Mouse (Mus musculus) midbrain, embryonic 12.5 days (tissue): ENCODE measurements around the gene Prkch. TPM values are rescaled to one million over a fixed set of nuclear protein-coding genes. Genes with fewer than 3 reads are reported as not detected.
A peak's percentile ranks its signal among the peaks of the same experiment; 100 is the strongest.

Experiments used
- ATAC-seq: fragments of 200-750 bp; cut with Nextera tagmentation; 2 replicates; pipeline ENCODE4 v1.8.0; 2017; ENCODE audit warnings: low read depth, moderate TSS enrichment, moderate library complexity; ENCODE audit not compliant: low FRiP score
- H3K27ac ChIP-seq: fragments of 300-500 bp; sonication (generic); replicated peaks from 2 replicates; pipeline ENCODE4 v1.5.1; 2016; ENCODE audit warnings: mild to moderate bottlenecking
- H3K27me3 ChIP-seq: fragments of 300-500 bp; sonication (generic); 2 replicates; pipeline ENCODE4 v1.6.1; 2016; ENCODE audit warnings: mild to moderate bottlenecking
- H3K36me3 ChIP-seq: fragments of 300-500 bp; sonication (generic); 2 replicates; pipeline ENCODE4 v1.6.1; 2016
- H3K4me1 ChIP-seq: fragments of 300-500 bp; sonication (generic); 2 replicates; pipeline ENCODE4 v1.6.1; 2016
- H3K4me2 ChIP-seq: fragments of 300-500 bp; sonication (generic); replicated peaks from 2 replicates; pipeline ENCODE4 v1.6.1; 2016; ENCODE audit warnings: mild to moderate bottlenecking, moderate library complexity
- H3K4me3 ChIP-seq: fragments of 300-500 bp; sonication (generic); 2 replicates; pipeline ENCODE4 v1.5.1; 2016; ENCODE audit warnings: mild to moderate bottlenecking
- H3K9ac ChIP-seq: fragments of 300-500 bp; sonication (generic); replicated peaks from 2 replicates; pipeline ENCODE4 v1.6.1; 2016; ENCODE audit warnings: mild to moderate bottlenecking, moderate library complexity
- H3K9me3 ChIP-seq: fragments of 300-500 bp; sonication (generic); 2 replicates; pipeline ENCODE4 v1.6.1; 2016; ENCODE audit warnings: mild to moderate bottlenecking
- WGBS: fragments of 180-500 bp; shearing (Covaris S2); methylation state at CpG from one replicate; pipeline ENCODE4 v1.1.7; 2016; 5-methylcytosine and 5-hydroxymethylcytosine counted together
- polyA plus RNA-seq: library from polyadenylated mRNA; unstranded; fragments of >200 nt; fragmentation: Nextera tagmentation; extraction: Ambion mirVana; gene quantifications from 2 replicates; pipeline ENCODE4 v1.2.1, GENCODE M21; 2016

The Prkch gene
- polyA plus RNA-seq, 1 experiment from 2014 or later = 7.0 TPM

DNA sequence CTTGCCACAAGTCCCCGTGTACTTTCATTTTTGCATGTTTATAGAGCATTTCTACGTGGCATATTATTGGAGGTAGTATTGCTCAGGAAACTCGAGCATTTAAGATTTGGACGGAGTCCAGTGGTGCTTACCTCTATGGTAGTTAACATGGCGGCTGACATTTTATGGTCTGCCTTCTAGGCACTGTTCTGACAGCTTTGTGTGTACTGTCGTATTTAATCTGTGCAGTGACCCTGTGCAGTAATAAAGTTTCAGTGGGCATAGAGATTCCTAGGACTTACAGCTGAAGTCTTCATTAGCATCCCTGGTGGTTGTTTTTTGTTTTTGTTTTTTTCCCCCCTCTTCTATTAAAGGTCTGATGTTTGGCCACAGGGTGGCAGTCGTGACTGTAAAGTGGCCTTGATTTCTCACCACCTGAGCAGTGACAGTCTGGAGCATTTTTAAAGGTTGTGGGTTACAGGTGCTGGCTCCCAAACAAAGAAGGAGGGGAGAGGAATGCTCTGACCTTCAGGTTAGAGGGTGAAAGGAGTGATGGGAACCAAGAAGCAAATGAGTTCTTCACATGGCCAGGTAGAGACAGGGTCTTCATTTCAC, 120.6 kb downstream of the Prkch start:
- no peaks in the 10 kb centered on the region for H3K36me3 ChIP-seq
- H3K27ac ChIP-seq = no peak overlapping the region
- peak; percentile 9; the same call in 1 of the 2 replicates for ATAC-seq
- H3K4me1 ChIP-seq = 0 out of 2 replicates have a peak, but pooled peaks cover under 1% of the 10 kb centered on the region
- no peak overlapping the region for H3K4me2 ChIP-seq
- H3K4me3 ChIP-seq = no peak overlapping the region
- H3K9ac ChIP-seq = no peak overlapping the region
- H3K9me3 ChIP-seq = no peaks in the 10 kb centered on the region
- WGBS = 49% methylated on average over 7 of the region's 7 CpGs
- H3K27me3 ChIP-seq = 0 out of 2 replicates have a peak, but pooled peaks cover 4% of the 10 kb centered on the region

DNA sequence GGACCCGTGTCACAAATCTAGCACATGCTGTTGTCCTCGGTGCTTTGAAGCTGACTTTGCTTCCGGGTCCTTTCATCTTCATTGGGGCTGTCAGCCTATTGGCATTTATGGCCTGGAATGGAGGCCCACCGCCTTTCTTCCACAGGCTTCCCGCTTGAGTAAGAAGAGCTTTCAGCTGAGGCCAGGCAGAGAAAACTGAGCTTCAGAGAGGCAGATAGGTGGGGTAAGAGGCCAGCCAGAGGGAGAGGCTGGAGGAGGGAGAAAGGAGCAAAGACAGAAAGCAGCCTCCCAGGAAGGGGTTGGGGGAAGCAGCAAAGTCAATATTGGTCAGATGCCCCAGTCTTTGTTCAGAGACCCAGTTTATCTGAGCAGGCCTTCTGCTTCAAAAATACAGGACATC, 123.9 kb downstream of the Prkch start:
- Histone ChIP-seq H3K27ac (no peak overlapping the region), H3K9ac (no peak overlapping the region), H3K4me2 (no peak overlapping the region), H3K27me3 (peaks cover 8% of the 10 kb centered on the region; the same call in 1 of the 2 replicates), H3K36me3 (no peaks in the 10 kb centered on the region), H3K4me3 (no peak overlapping the region), H3K9me3 (no peaks in the 10 kb centered on the region), H3K4me1 (no peaks in the 10 kb centered on the region)
- ATAC-seq = no peak
- WGBS = 58% methylated on average over 5 of the region's 5 CpGs

DNA sequence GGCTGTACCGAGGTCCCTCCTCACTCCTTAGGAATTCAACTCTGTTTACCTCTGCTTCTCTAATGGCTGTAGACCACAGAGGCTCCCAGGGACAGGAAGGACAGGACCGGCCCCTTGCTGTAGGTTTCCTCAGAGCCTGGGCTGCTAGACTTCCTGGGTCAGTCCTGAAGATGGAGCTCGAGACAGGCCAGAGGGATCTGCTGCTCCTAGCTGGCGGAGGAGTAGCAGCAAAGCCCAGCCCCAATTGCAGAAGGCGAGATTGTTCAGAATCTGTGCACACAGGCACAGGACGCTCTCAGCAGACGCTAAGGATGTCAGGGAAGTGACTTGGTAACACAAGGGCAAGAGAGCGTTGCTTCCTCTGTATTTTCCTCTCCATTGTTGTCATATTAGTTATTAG, 124.3 kb downstream of the Prkch start:
- 37% methylated on average over 8 of the region's 8 CpGs for WGBS
- ATAC-seq = peak; percentile 76
- H3K27me3 ChIP-seq = peaks cover 8% of the 10 kb centered on the region; the same call in 1 of the 2 replicates

DNA sequence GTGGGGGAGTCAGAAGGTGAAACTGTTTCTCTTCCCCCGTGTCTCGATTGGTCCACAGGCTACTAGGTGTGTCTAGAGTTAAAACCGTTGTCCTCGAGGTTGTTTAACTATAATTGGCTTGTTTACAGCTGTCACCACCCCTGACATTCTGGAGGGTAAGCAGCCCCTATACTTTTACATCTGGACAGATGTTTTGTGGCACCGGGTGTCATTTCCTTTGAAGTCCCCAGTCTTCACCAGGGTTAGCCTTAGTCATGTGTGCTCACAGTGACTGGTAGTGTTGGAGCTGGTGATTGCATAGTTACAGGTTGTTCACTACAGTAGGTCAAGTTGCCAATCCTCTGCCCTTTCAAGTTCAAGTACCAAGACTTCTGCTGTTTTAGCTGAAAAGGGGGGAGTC, 126.2 kb downstream of the Prkch start:
- no peak overlapping the region for H3K4me2 ChIP-seq
- H3K27ac ChIP-seq = no peak overlapping the region
- no peaks in the 10 kb centered on the region for H3K9me3 ChIP-seq
- no peaks in the 10 kb centered on the region for H3K36me3 ChIP-seq
- no peak overlapping the region for H3K4me3 ChIP-seq
- peaks cover 8% of the 10 kb centered on the region; the same call in 1 of the 2 replicates for H3K27me3 ChIP-seq
- ATAC-seq = no peak
- H3K4me1 ChIP-seq = no peaks in the 10 kb centered on the region
- WGBS = 88% methylated on average over 5 of the region's 5 CpGs
- H3K9ac ChIP-seq = no peak overlapping the region

More for the DNA sequence above, 124.3 kb downstream of the Prkch start:
- Histone ChIP-seq H3K9me3 (no peaks in the 10 kb centered on the region), H3K27ac (no peak overlapping the region), H3K4me2 (no peak overlapping the region), H3K36me3 (no peaks in the 10 kb centered on the region), H3K4me3 (no peak overlapping the region), H3K4me1 (no peaks in the 10 kb centered on the region), H3K9ac (no peak overlapping the region)

DNA sequence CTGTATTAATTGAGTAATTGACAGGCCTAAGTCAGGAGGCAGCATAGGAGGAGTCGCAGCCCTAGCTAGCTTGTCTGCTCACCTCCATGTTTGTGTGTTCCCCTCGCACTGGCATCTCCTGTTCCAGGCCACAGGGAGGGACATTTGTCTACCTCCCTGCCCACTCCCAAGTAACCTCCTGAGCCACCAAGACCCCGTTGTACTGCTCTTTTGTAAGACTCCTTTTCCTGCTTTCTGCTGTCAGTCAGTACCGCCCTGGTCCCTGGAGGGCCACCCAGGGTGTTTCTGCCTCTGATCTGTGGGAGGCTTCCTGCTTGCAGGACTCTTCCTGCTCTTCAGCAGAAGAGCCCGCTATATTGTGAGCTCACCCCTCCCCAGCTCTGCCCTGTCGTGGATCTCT, 127.5 kb downstream of the Prkch start:
- no peak overlapping the region for H3K4me3 ChIP-seq
- no peak overlapping the region for H3K9ac ChIP-seq
- no peaks in the 10 kb centered on the region for H3K36me3 ChIP-seq
- H3K4me2 ChIP-seq = no peak overlapping the region
- WGBS = 45% methylated on average over 6 of the region's 6 CpGs
- ATAC-seq = no peak
- no peak overlapping the region for H3K27ac ChIP-seq
- peaks cover 8% of the 10 kb centered on the region; the same call in 1 of the 2 replicates for H3K27me3 ChIP-seq
- no peaks in the 10 kb centered on the region for H3K9me3 ChIP-seq
- no peaks in the 10 kb centered on the region for H3K4me1 ChIP-seq

DNA sequence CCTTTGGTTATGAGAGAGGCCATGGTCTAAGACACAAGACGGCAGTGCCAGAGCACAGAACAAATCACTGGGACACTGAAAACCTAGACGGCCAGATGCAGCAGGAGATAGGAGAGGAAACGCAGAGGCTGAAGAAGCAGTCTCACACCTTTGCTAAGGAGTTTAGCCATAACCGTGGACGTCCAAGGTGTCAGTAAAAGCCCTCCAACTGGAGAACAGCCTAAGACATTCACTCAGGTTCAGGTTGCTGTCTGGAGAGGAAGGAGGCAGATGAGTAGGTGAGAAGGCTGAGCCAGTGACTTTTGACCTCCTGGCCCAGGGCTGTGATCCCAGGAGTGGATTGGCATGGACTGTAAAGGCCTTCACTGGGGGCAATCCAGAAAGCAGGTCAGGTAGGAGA, 130.0 kb downstream of the Prkch start:
- ATAC-seq = no peak
- no peak overlapping the region for H3K9ac ChIP-seq
- H3K27me3 ChIP-seq = peaks cover 4% of the 10 kb centered on the region; the same call in 1 of the 2 replicates
- H3K4me1 ChIP-seq = no peaks in the 10 kb centered on the region
- H3K4me2 ChIP-seq = no peak overlapping the region
- H3K36me3 ChIP-seq = no peaks in the 10 kb centered on the region
- H3K27ac ChIP-seq = no peak overlapping the region
- no peak overlapping the region for H3K4me3 ChIP-seq
- 89% methylated on average over 5 of the region's 5 CpGs for WGBS
- no peaks in the 10 kb centered on the region for H3K9me3 ChIP-seq

DNA sequence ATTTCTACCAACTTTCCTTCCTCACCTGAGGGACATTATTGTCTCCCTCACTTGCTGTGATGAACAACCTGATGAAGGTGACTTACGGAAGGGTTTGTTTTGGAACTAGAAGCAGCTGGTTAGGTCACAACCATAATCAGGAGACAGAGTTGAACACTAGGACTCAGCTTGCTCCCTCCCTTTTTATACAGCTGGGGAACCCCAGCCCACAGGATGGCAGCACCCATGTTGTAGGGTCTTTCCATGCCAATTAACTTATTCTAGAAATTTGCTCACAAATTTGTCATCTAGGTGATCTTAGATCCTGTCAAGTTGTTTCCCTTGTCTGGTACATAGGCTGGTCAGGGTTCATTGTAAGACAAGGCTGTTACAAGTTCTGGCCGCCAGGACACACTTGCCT, 130.7 kb downstream of the Prkch start:
- ATAC-seq = no peak
- no peaks in the 10 kb centered on the region for H3K4me1 ChIP-seq
- H3K27me3 ChIP-seq = peaks cover 4% of the 10 kb centered on the region; the same call in 1 of the 2 replicates
- no peaks in the 10 kb centered on the region for H3K9me3 ChIP-seq
- no peak overlapping the region for H3K4me3 ChIP-seq
- 93% methylated on average over 2 of the region's 2 CpGs for WGBS
- no peak overlapping the region for H3K27ac ChIP-seq
- H3K4me2 ChIP-seq = no peak overlapping the region
- H3K36me3 ChIP-seq = no peaks in the 10 kb centered on the region
- no peak overlapping the region for H3K9ac ChIP-seq

DNA sequence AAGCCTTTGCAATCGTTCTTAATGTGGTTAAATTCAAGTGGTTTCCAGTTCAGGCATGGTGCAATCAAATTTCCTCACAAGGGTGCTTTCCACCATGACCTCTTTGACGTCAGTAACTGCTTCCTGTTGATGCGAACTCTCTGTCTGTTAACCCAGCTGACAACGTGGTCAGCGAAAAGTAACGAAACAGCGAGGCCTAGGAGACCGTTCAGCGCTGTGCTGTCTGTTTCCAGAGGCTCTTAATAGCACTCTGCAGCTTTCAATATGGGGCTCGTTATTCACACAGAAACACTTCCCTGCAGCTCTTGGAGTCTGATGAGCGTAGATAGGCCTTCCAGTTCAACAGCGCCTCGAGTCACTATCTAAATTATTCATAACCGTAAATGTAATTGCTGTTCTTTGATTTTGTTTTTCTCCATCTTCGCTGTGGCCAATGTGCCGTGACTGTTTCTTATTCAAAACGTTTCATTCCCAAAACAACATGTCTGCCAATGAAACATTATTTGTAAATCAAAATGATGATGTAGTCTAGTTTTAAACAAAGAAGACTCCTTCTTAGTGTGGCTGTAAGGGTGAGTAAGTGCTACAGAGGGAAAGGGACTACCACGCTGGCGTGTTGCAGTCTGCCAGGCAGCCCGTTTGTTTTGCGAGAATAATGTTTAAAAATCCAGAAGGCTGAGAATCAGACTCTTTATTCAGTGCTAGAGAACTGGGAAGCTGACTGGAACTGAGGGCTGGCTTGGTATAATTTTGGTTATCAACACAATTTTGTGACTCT, 131.5 kb downstream of the Prkch start:
- no peak for ATAC-seq
- Histone ChIP-seq H3K27me3 (peaks cover 4% of the 10 kb centered on the region; the same call in 1 of the 2 replicates), H3K36me3 (no peaks in the 10 kb centered on the region), H3K27ac (no peak overlapping the region), H3K4me1 (no peaks in the 10 kb centered on the region), H3K9me3 (no peaks in the 10 kb centered on the region), H3K9ac (no peak overlapping the region), H3K4me2 (no peak overlapping the region), H3K4me3 (no peak overlapping the region)
- WGBS = 79% methylated on average over 21 of the region's 21 CpGs

DNA sequence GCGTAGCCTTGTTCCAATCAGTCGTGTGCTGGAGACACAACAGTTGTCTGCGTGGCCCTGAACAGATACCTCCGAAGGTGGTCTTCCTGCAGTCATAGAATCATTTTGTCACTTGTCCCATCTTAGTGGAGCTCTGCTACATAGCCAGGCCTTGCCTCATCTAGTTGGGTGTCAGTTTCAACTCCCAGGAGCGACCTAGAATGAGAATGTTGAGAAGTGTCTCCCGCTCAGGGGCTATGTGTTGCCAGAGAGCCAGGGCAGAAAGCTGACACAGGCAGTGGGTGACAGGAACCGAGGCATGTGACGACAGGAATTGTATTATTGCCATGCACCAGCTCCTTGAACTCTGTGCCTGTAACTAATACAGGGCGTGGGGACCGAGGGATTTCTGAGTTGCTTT, 133.4 kb downstream of the Prkch start:
- H3K27me3 ChIP-seq = peaks cover 13% of the 10 kb centered on the region; the same call in 1 of the 2 replicates
- H3K4me3 ChIP-seq = no peak overlapping the region
- no peaks in the 10 kb centered on the region for H3K4me1 ChIP-seq
- H3K4me2 ChIP-seq = no peak overlapping the region
- no peaks in the 10 kb centered on the region for H3K9me3 ChIP-seq
- ATAC-seq = no peak
- no peak overlapping the region for H3K9ac ChIP-seq
- no peak overlapping the region for H3K27ac ChIP-seq
- H3K36me3 ChIP-seq = no peaks in the 10 kb centered on the region
- 87% methylated on average over 10 of the region's 10 CpGs for WGBS

DNA sequence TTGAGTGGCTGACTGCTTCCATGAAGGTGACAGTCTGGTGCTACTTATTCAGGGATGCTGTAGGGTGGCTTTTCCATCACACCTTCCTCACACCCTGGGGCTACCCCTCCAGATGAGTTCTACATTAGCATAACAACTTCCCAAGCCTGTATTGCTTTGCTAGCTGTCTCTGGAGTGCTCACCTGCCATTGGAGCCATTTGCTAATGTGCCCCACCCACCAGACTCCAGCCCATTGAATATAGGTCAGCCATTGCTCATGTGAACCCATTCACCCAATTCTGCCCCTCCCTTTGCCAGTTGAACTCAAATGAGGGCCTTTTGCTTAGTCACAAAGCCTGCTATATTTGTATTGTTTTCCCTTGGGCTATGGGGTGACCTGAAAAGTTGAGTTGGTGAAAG, 135.2 kb downstream of the Prkch start:
- Histone ChIP-seq H3K4me1 (no peaks in the 10 kb centered on the region), H3K9ac (no peak overlapping the region), H3K4me3 (no peak overlapping the region), H3K27me3 (peaks cover 17% of the 10 kb centered on the region; the same call in 1 of the 2 replicates), H3K9me3 (peaks cover 5% of the 10 kb centered on the region; the same call in 1 of the 2 replicates), H3K36me3 (no peaks in the 10 kb centered on the region), H3K4me2 (no peak overlapping the region), H3K27ac (no peak overlapping the region)
- ATAC-seq = no peak

DNA sequence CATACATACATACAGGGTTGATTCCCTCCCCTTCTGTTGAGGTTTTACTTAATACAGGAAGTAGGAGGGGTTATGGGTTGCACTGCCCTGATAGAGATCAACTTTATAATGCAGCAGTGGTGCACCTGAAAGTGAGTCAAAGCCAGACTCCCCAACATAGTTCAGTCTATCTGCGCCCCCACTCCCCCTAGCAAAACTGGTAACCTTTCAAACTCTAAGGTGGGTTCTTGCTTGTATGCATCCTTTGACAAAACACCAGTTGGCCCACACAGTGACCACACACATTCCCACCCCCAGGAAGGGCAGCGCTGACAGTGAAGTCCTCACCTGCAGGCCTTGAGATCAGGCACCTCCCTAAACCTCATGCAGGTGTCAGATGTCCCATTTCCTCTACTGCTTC, 135.9 kb downstream of the Prkch start:
- Histone ChIP-seq H3K27ac (no peak overlapping the region), H3K4me2 (no peak overlapping the region), H3K4me1 (no peaks in the 10 kb centered on the region), H3K27me3 (peaks cover 17% of the 10 kb centered on the region; the same call in 1 of the 2 replicates), H3K36me3 (no peaks in the 10 kb centered on the region), H3K9ac (no peak overlapping the region), H3K4me3 (no peak overlapping the region), H3K9me3 (peaks cover 6% of the 10 kb centered on the region; the same call in 1 of the 2 replicates)
- 92% methylated on average over 2 of the region's 2 CpGs for WGBS
- ATAC-seq = no peak

DNA sequence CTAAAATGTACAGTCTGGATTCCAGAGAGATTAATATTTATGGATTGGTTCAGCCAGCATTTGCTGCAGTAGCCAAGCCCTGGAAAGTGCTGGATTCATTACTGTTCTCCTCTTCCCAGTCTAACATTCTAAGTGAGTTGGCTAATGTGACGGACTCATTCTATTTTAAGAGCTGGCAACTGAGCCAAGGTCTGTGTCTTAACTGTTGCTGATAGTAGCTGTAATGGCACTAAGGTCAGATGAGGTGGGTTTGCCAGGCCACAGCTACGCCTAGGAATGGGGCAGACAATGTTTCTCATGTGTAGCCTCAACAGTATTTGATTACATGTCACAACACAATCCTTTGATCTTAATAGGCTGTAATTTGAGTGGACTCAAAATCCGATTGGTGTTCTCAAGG, 137.5 kb downstream of the Prkch start:
- H3K4me3 ChIP-seq = no peak overlapping the region
- H3K4me2 ChIP-seq = no peak overlapping the region
- peaks cover 6% of the 10 kb centered on the region; the same call in 1 of the 2 replicates for H3K9me3 ChIP-seq
- H3K27me3 ChIP-seq = peaks cover 30% of the 10 kb centered on the region
- 83% methylated on average over 3 of the region's 3 CpGs for WGBS
- H3K36me3 ChIP-seq = no peaks in the 10 kb centered on the region
- H3K4me1 ChIP-seq = no peaks in the 10 kb centered on the region
- no peak overlapping the region for H3K27ac ChIP-seq
- ATAC-seq = no peak
- no peak overlapping the region for H3K9ac ChIP-seq
